Mouse (Mus musculus) spleen, postnatal 0 days (tissue): Measurements from ENCODE around the gene Gm8857. TPM values are rescaled to one million over a fixed set of nuclear protein-coding genes. Genes with fewer than 3 reads are reported as not detected.

Source experiments
- polyA plus RNA-seq: library from polyadenylated mRNA; unstranded; fragments of >200 nt; fragmentation: Nextera tagmentation; extraction: Ambion mirVana; gene quantifications from 2 replicates; pipeline ENCODE4 v1.2.1, GENCODE M21; 2015

Gene Gm8857
- not detected in 2 replicates for polyA plus RNA-seq

DNA sequence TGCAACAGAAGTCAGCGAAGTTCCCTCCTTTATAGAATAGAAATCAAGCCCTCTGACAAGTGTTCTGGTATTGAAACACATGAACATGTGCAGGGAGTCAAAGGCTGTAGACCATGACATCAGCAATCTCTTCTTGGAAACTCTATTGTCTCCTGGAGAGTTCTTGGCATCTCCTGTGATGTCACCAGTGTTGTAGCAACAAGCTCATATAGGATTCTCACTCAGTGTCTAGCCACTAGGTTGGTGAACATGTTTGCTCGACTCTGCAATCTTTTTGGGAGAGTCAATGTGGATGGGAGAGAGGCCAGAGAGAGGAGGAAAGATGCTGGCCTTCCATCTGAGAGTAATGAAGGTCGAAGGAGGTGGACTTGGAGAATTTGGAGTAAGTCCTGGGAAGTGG is at the start of gene Gm8857, which contains the start of gene Gm8871:
Gene Gm8857 (plus strand): TSS at position 303 of the 400 bp plus-strand sequence.
Gene Gm8871 (plus strand): TSS at position 301 of the 400 bp plus-strand sequence.

Other genes with a start within 250 kb of the Gm8857 start
- 0.15 TPM in 1 of 2 replicates, not detected in the other for gene Gm8871, start within 50 bp of the Gm8857 start, polyA plus RNA-seq
- gene Gm8879, start 179.8 kb downstream of the Gm8857 start, polyA plus RNA-seq: 0.12 TPM in 1 of 2 replicates, not detected in the other
- gene Gm5861, start 235.3 kb downstream of the Gm8857 start, polyA plus RNA-seq: not detected in 2 replicates